Mouse (Mus musculus) CH12.LX (cell line): ENCODE measurements around the gene Mixl1. TPM values are rescaled to one million over a fixed set of nuclear protein-coding genes. Genes with fewer than 3 reads are reported as not detected.

Source experiments
- DNase-seq: peaks from one replicate; pipeline ENCODE4 v3.0.0-alpha.2; 2013; ENCODE audit errors: extremely low read depth
- H3K27ac ChIP-seq: 2 replicates; pipeline ENCODE4 v1.5.1; 2012; ENCODE audit warnings: low read depth, mild to moderate bottlenecking, control low read depth, moderate library complexity; ENCODE audit not compliant: insufficient read depth
- H3K27me3 ChIP-seq: replicated peaks from 2 replicates; pipeline ENCODE3; 2012; ENCODE audit warnings: inconsistent platforms
- H3K36me3 ChIP-seq, 2 experiments: replicated peaks in 1 of 2; 2 replicates each; pipeline versions ENCODE3 to v1.6.1; 2012; ENCODE audit warnings: inconsistent platforms in 1 of 2, low read length in 1 of 2, mild to moderate bottlenecking in 1 of 2, mixed read lengths in 1 of 2, moderate library complexity in 1 of 2; ENCODE audit not compliant: control insufficient read depth in 1 of 2, insufficient read depth in 1 of 2
- H3K4me1 ChIP-seq, 2 experiments: 2 replicates each; pipeline ENCODE4 v1.6.1; 2012; ENCODE audit warnings: inconsistent platforms in 1 of 2, moderate library complexity in 1 of 2; ENCODE audit not compliant: insufficient read depth in 2 of 2, control insufficient read depth in 1 of 2
- H3K4me2 ChIP-seq: 2 replicates; pipeline ENCODE4 v1.6.1; 2012; ENCODE audit warnings: low read depth, mild to moderate bottlenecking, control low read depth; ENCODE audit not compliant: poor library complexity, insufficient read depth, severe bottlenecking
- H3K4me3 ChIP-seq, 3 experiments: fragments of 150-350 bp in 1 of 3; sonication (generic) in 1 of 3; replicated peaks in 1 of 3; 2 replicates each; pipeline versions ENCODE3 to v1.5.1; 2011 to 2012; ENCODE audit warnings: low read depth in 2 of 3, low read length in 2 of 3, mild to moderate bottlenecking in 2 of 3, moderate library complexity in 2 of 3, control low read depth in 1 of 3, improper control_type of control experiment in 1 of 3, inconsistent platforms in 1 of 3, mixed read lengths in 1 of 3; ENCODE audit not compliant: poor library complexity in 1 of 3
- H3K79me2 ChIP-seq: replicated peaks from 2 replicates; pipeline ENCODE4 v1.6.1; 2012; ENCODE audit warnings: mild to moderate bottlenecking, moderate library complexity; ENCODE audit not compliant: control insufficient read depth, poor library complexity, insufficient read depth, severe bottlenecking; ENCODE audit errors: extremely low read depth
- H3K9ac ChIP-seq: 2 replicates; pipeline ENCODE4 v1.6.1; 2012; ENCODE audit warnings: low read depth, mild to moderate bottlenecking, control low read depth, moderate library complexity; ENCODE audit not compliant: insufficient read depth
- H3K9me3 ChIP-seq: replicated peaks from 2 replicates; pipeline ENCODE3; 2012; ENCODE audit warnings: low read length, inconsistent platforms, mixed read lengths
- CTCF ChIP-seq, 2 experiments: IDR thresholded peaks in 1 of 2; conservative IDR thresholded peaks in 1 of 2; 2 replicates each; pipeline ENCODE4 v1.5.1; 2011 to 2012; ENCODE audit warnings: low read depth in 2 of 2, low read length in 2 of 2, improper control_type of control experiment in 1 of 2, inconsistent platforms in 1 of 2, mild to moderate bottlenecking in 1 of 2, moderate library complexity in 1 of 2
- EP300 ChIP-seq: IDR thresholded peaks from 2 replicates; pipeline ENCODE4 v1.6.1; 2011; ENCODE audit warnings: low read length, improper control_type of control experiment
- ETS1 ChIP-seq: conservative IDR thresholded peaks from 2 replicates; pipeline ENCODE4 v1.6.1; 2012; ENCODE audit warnings: low read depth, mild to moderate bottlenecking, inconsistent platforms, low read length, improper control_type of control experiment, moderate library complexity
- GABPA ChIP-seq: IDR thresholded peaks from 2 replicates; pipeline ENCODE4 v1.6.1; 2012; ENCODE audit warnings: low read depth, low read length, improper control_type of control experiment, inconsistent platforms; ENCODE audit not compliant: insufficient replicate concordance
- IRF4 ChIP-seq: IDR thresholded peaks from 2 replicates; pipeline ENCODE4 v1.6.1; 2014; ENCODE audit warnings: low read depth, mild to moderate bottlenecking, inconsistent platforms, low read length, improper control_type of control experiment
- JUN ChIP-seq: IDR thresholded peaks from 2 replicates; pipeline ENCODE4 v1.6.1; 2011; ENCODE audit warnings: low read depth, mild to moderate bottlenecking, low read length, improper control_type of control experiment, moderate library complexity; ENCODE audit not compliant: insufficient read depth
- KAT2A ChIP-seq: IDR thresholded peaks from 2 replicates; pipeline ENCODE4 v1.6.1; 2012; ENCODE audit warnings: low read length, improper control_type of control experiment, inconsistent platforms; ENCODE audit not compliant: insufficient replicate concordance
- MYC ChIP-seq: IDR thresholded peaks from 2 replicates; pipeline ENCODE4 v1.6.1; 2011; ENCODE audit warnings: low read depth, mild to moderate bottlenecking, improper control_type of control experiment, low read length
- NELFE ChIP-seq: IDR thresholded peaks from 2 replicates; pipeline ENCODE4 v1.6.1; 2011; ENCODE audit warnings: low read depth, low read length, improper control_type of control experiment
- PAX5 ChIP-seq: IDR thresholded peaks from 2 replicates; pipeline ENCODE4 v1.6.1; 2012; ENCODE audit warnings: low read length, inconsistent platforms, mixed read lengths
- POLR2A ChIP-seq: IDR thresholded peaks from 2 replicates; pipeline ENCODE4 v1.6.1; 2011; ENCODE audit warnings: low read depth, mild to moderate bottlenecking, improper control_type of control experiment, low read length
- POLR2AphosphoS2 ChIP-seq: IDR thresholded peaks from 2 replicates; pipeline ENCODE4 v1.6.1; 2011; ENCODE audit warnings: low read depth, low read length, improper control_type of control experiment
- RAD21 ChIP-seq: IDR thresholded peaks from 2 replicates; pipeline ENCODE4 v1.6.1; 2011; ENCODE audit warnings: low read depth, mild to moderate bottlenecking, low read length, improper control_type of control experiment, moderate library complexity
- SMC3 ChIP-seq: IDR thresholded peaks from 2 replicates; pipeline ENCODE4 v1.6.1; 2011; ENCODE audit warnings: low read depth, low read length, improper control_type of control experiment
- USF1 ChIP-seq: IDR thresholded peaks from 2 replicates; pipeline ENCODE4 v1.6.1; 2014; ENCODE audit warnings: low read depth, mild to moderate bottlenecking, inconsistent platforms, low read length, improper control_type of control experiment
- USF2 ChIP-seq: conservative IDR thresholded peaks from 2 replicates; pipeline ENCODE4 v1.6.1; 2011; ENCODE audit warnings: low read depth, low read length, improper control_type of control experiment
- ZNF384 ChIP-seq: IDR thresholded peaks from 2 replicates; pipeline ENCODE4 v1.6.1; 2012; ENCODE audit warnings: low read depth, low read length, improper control_type of control experiment, inconsistent platforms
- dilution Hi-C: fragments of 300-500 bp; cut with MboI; formaldehyde crosslinking; loops from 2 replicates; pipeline ENCODE4 v1.14.3; 2020; ENCODE audit warnings: low sequenced_read_pairs; ENCODE audit not compliant: extremely low pct_unique_long_range_greater_than_20kb, extremely low pct_ligation_motif_present
- in situ Hi-C: fragments of 300-500 bp; cut with MboI; formaldehyde crosslinking; loops from 3 replicates; pipeline ENCODE4 v1.14.3; 2019; ENCODE audit warnings: low sequenced_read_pairs, low pct_ligation_motif_present, low pct_unique_long_range_greater_than_20kb, mixed read lengths
- polyA plus RNA-seq: library from polyadenylated mRNA; unstranded; fragments of >175 nt; gene quantifications from 2 replicates; pipeline ENCODE4 v1.2.1, GENCODE M21; 2012; ENCODE audit warnings: low read depth; ENCODE audit not compliant: insufficient read length
- total RNA-seq, 2 experiments: library from RNA; depleted of rRNA; stranded (reverse); fragments of 300-350 nt in 1 of 2; fragments of >200 nt in 1 of 2; gene quantifications; 2 replicates each; pipeline ENCODE4 v1.2.3; 2012 to 2014

Gene Mixl1
- total and polyA plus RNA-seq, 3 experiments, result not detected

DNA sequence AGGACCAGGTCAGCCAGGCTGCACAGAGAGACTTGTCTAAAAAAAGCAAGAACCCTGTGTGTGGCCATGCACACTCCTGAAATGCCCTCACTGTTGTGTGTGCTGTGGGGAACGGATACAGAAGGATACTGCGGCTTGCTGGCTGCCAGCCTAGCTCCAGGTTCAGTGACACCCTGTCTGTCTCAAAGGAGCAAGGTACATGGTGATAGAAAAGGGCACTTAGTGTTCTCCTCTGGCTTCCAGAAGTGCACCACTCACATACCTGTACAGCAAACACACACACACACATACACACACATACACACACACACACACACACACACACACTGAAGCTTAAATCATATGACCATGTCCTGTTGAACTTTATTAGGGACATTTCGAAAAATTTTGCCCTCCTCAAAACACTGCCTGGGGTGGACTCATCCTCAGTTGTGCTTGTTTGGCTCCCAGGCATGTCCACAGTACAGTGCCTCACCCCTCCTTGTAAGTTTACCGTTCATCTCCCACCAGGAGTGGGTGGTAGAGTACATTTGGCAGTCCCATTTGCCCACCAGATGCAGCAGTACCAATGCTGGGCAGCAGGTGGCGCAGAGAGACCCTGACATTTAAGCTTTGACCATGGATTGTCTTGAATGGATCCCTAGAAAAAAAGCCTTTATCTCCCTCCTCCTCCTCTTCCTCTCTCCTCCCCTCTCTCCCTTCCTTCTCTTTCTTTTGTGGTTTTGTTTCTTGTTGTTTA is 23.3 kb upstream of the Mixl1 start:
- Histone ChIP-seq H3K4me3 (no peak overlapping the region), H3K9me3 (no peaks in the 10 kb centered on the region), H3K4me1 (peaks cover under 1 to 18% of the 10 kb centered on the region in 2 experiments; a peak in 3 of 4 replicates), H3K4me2 (no peak overlapping the region), H3K27ac (no peak overlapping the region), H3K79me2 (no peaks in the 10 kb centered on the region), H3K9ac (no peak overlapping the region), H3K36me3 (no peaks in the 10 kb centered on the region), H3K27me3 (no peaks in the 10 kb centered on the region)
- peak; percentile 74 for DNase-seq
- dilution Hi-C loops, result no loop called here
- no peak for TF ChIP-seq USF1
- TF ChIP-seq MYC, result no peak
- peak; percentile 90 to 96 for TF ChIP-seq CTCF (conservative IDR thresholded peaks at IDR 0.05 in 1 of 2, IDR thresholded peaks at IDR 0.05 in 1 of 2; ENCODE audit: low read depth in 2 of 2, low read length in 2 of 2)
- no peak for TF ChIP-seq ETS1
- TF ChIP-seq POLR2A, result no peak
- peak; percentile 87 for TF ChIP-seq SMC3
- TF ChIP-seq ZNF384, result peak; percentile 51
- peak; percentile 72 for TF ChIP-seq RAD21
- TF ChIP-seq KAT2A, result no peak
- in situ Hi-C loops, result loop anchor here (5.0 kb wide), 1 partner anchor 42 kb away; no protein-coding TSS in a partner anchor

DNA sequence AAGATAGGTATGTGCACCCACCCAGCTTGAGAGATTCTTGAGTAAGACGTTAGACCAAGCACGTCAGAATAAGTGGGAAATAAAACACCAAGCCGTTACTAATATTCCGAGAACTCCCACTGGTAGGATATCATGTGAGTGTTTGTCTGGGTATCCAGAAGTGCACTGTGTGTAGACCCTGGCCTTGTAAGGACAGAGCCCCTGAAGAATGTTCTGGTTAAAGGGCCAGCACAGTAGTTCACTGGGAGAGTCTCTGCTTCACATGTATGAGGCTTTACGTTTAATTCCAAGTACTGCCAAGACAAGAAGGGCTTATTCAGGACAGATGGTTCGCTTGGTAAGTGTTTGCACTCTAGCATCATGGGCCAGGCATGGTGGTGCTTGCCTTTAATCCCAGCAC is 22.6 kb upstream of the Mixl1 start:
- Histone ChIP-seq H3K27me3 (no peaks in the 10 kb centered on the region), H3K36me3 (no peaks in the 10 kb centered on the region), H3K27ac (no peak overlapping the region), H3K4me2 (no peak overlapping the region), H3K4me3 (no peak overlapping the region), H3K4me1 (peaks cover 0 to 12% of the 10 kb centered on the region in 2 experiments; a peak in 3 of 4 replicates)
- TF ChIP-seq POLR2AphosphoS2 (no peak), USF1 (no peak), NELFE (no peak), JUN (no peak), IRF4 (no peak), USF2 (no peak), EP300 (no peak), MYC (no peak), GABPA (no peak), CTCF (conservative IDR thresholded peaks at IDR 0.05 in 1 of 2, IDR thresholded peaks at IDR 0.05 in 1 of 2; ENCODE audit: low read depth in 2 of 2, low read length in 2 of 2) (no peak), PAX5 (no peak)
- TF ChIP-seq, all 38 proteins: peak for 0
- H3K9ac ChIP-seq, result no peak overlapping the region
- H3K9me3 ChIP-seq, result no peaks in the 10 kb centered on the region
- dilution Hi-C loops, result no loop called here
- no peak for DNase-seq
- no peaks in the 10 kb centered on the region for H3K79me2 ChIP-seq
- in situ Hi-C loops, result no loop called here
